Mouse (Mus musculus) embryonic facial prominence, embryonic 13.5 days (tissue): ENCODE measurements at regions not wholly inside any gene's neighbourhood (a gene's known extent, or its start where the extent isn't known, plus 50 kb on each side); places are given as distances from the start of the nearest gene placed in this dataset.

Experiments
- ATAC-seq: fragments of 200-750 bp; cut with Nextera tagmentation; 2 replicates; pipeline ENCODE4 v1.8.0; 2017; ENCODE audit warnings: low read depth; ENCODE audit not compliant: insufficient number of reproducible peaks, insufficient read depth, low FRiP score, low TSS enrichment
- H3K27ac ChIP-seq: fragments of 300-500 bp; sonication (generic); 2 replicates; pipeline ENCODE4 v1.5.1; 2015; ENCODE audit warnings: moderate library complexity, mild to moderate bottlenecking, inconsistent platforms
- H3K27me3 ChIP-seq: fragments of 300-500 bp; sonication (generic); 2 replicates; pipeline ENCODE4 v1.6.1; 2015; ENCODE audit warnings: mild to moderate bottlenecking, inconsistent platforms
- H3K36me3 ChIP-seq: fragments of 300-500 bp; sonication (generic); 2 replicates; pipeline ENCODE4 v1.6.1; 2015; ENCODE audit warnings: mild to moderate bottlenecking, inconsistent platforms
- H3K4me1 ChIP-seq: fragments of 300-500 bp; sonication (generic); 2 replicates; pipeline ENCODE4 v1.6.1; 2015; ENCODE audit warnings: inconsistent platforms
- H3K4me2 ChIP-seq: fragments of 300-500 bp; sonication (generic); 2 replicates; pipeline ENCODE4 v1.6.1; 2015; ENCODE audit warnings: moderate library complexity, mild to moderate bottlenecking, inconsistent platforms
- H3K4me3 ChIP-seq: fragments of 300-500 bp; sonication (generic); 2 replicates; pipeline ENCODE4 v1.5.1; 2015; ENCODE audit warnings: mild to moderate bottlenecking, inconsistent platforms
- H3K9ac ChIP-seq: fragments of 300-500 bp; sonication (generic); 2 replicates; pipeline ENCODE4 v1.6.1; 2015; ENCODE audit warnings: mild to moderate bottlenecking, inconsistent platforms
- H3K9me3 ChIP-seq: fragments of 300-500 bp; sonication (generic); 2 replicates; pipeline ENCODE4 v1.6.1; 2016; ENCODE audit warnings: inconsistent platforms
- WGBS: fragments of 180-500 bp; shearing (Covaris S2); methylation state at CpG from one replicate; pipeline ENCODE4 v1.1.7; 2015; ENCODE audit warnings: mixed read lengths; 5-methylcytosine and 5-hydroxymethylcytosine counted together

DNA sequence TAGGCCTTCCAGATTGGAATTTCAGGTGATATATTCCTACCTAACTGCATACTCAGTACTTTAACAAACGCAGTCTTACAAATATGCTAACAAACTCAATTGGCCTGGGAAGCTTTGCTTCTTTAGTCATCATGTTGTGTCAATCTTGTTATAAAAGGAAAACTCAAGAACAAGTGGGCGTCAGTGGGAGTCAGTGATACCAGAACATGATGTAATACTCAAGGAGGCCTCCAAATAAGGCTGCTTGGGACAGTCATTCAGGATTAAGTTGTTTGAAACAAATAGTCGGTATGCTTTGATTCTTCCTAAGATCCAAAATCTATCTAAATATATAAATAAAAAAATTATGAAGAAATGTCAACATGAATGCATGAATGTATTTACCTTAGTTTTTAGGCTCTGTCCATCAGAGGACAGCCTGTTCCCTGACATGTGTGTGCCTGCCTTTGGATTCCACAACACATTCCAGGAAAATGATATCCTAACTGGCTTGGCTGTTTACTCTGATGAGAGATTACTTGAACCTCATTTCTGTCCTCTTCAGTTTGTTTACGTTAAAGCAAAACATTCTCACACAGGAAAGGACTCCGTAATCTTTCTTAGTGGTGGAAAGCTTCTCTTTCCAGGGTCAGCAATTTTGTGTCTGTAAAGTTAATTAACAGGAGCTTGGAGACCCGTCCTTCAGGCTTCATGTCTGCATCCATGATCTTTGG lies 345.7 kb upstream of the Marcks start:
- WGBS = 58% methylated on average over 6 of the region's 6 CpGs
- H3K36me3 ChIP-seq = no peaks in the 10 kb centered on the region
- H3K9ac ChIP-seq = no peak overlapping the region
- H3K27me3 ChIP-seq = no peaks in the 10 kb centered on the region
- H3K4me3 ChIP-seq = no peak overlapping the region
- no peak for ATAC-seq
- H3K4me1 ChIP-seq = peaks cover 3% of the 10 kb centered on the region; the same call in 1 of the 2 replicates
- no peak overlapping the region for H3K27ac ChIP-seq
- H3K4me2 ChIP-seq = no peak overlapping the region
- no peaks in the 10 kb centered on the region for H3K9me3 ChIP-seq

DNA sequence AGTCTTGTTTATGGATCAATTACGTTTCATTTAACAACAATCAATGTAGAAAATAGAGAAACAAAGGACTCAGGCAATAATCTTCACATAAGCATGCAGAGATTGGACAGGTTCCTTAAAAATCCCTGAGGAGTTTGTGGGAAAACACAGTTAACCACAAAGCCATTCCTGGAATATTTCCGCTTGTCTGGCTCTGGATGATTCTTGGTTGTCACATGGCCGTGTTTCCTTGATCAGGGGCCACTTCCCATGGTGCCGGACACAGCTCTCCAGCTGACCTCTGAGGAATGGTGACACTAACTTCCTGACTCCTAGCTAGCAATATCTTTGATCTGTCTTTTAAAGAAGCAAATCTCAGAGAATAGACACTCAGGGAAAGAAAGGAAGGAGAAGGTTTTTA lies 344.8 kb upstream of the Marcks start:
- H3K27ac ChIP-seq = no peak overlapping the region
- WGBS = 29% methylated on average over 4 of the region's 4 CpGs

DNA sequence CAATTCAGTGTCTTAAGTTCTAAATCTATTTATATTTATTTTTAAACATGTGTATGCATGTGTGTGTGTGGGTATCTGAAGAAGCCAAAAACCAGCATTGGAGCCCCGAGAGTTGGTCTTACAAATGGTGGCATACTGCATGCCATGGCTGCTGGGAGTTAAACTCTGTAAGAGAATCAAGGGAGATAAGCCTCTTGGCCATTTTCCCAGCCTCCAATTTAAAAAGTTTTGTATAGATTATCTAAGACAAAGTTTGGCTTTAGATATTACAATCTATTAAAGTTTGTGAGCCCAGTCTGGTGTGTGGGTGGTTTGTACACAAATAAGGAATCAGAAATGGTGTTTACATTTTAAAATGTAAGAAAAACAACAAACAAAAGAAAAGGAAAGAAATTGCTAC lies 343.2 kb upstream of the Marcks start:
- ATAC-seq = no peak
- no peaks in the 10 kb centered on the region for H3K9me3 ChIP-seq
- no peak overlapping the region for H3K4me2 ChIP-seq
- H3K36me3 ChIP-seq = no peaks in the 10 kb centered on the region
- no peak overlapping the region for H3K4me3 ChIP-seq
- peaks cover 3% of the 10 kb centered on the region; the same call in 1 of the 2 replicates for H3K4me1 ChIP-seq
- no peaks in the 10 kb centered on the region for H3K27me3 ChIP-seq
- H3K27ac ChIP-seq = no peak overlapping the region
- WGBS = 67% methylated on average over 1 of the region's 1 CpGs
- no peak overlapping the region for H3K9ac ChIP-seq

More for the DNA sequence above, 344.8 kb upstream of the Marcks start:
- no peak for ATAC-seq
- no peaks in the 10 kb centered on the region for H3K36me3 ChIP-seq
- no peaks in the 10 kb centered on the region for H3K9me3 ChIP-seq
- H3K27me3 ChIP-seq = no peaks in the 10 kb centered on the region
- peaks cover 3% of the 10 kb centered on the region; the same call in 1 of the 2 replicates for H3K4me1 ChIP-seq
- H3K4me2 ChIP-seq = no peak overlapping the region
- H3K4me3 ChIP-seq = no peak overlapping the region
- H3K9ac ChIP-seq = no peak overlapping the region

DNA sequence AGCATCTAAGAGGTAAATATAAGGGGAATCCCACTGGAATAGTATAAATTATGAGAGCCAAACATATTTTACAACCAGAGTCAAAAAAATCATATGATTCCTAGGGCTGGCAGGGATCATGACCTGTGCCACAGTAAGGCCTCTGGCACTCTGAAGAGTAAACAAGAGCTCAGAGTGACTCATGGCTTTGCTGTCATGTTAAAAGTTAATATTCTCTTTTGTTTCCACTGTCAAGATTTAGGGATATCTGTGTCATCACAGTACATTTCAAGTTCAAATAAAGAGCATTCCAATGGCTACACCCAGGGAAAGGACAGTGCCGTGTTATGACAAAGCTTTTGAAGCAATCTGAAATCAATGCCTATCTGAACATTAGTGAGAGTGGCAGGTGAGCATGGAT lies 341.6 kb upstream of the Marcks start:
- Histone ChIP-seq H3K27ac (no peak overlapping the region), H3K9ac (no peak overlapping the region), H3K27me3 (no peaks in the 10 kb centered on the region), H3K9me3 (no peaks in the 10 kb centered on the region), H3K4me1 (peaks cover 3% of the 10 kb centered on the region; the same call in 1 of the 2 replicates), H3K4me3 (no peak overlapping the region), H3K36me3 (no peaks in the 10 kb centered on the region), H3K4me2 (no peak overlapping the region)
- no peak for ATAC-seq
- 61% methylated on average over 1 of the region's 1 CpGs for WGBS

DNA sequence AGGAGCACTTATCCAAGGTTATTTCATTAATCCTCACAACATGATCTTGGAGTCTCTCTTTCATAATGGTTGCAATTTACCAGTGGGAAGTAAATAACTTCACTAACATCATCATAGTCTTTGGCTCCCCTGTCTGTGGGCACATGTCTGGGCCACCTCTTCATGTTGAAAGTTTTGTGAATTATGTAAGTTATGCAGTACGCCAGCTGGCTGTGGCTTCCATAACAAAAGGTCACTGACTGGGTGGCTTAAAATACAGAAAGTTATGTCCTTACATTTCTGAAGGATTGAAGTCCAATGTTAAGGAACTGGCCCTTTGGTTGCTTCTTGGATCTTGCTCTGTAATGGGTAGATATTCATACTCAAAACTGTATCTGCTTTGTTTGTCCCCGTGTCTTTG lies 339.4 kb upstream of the Marcks start:
- Histone ChIP-seq H3K9me3 (no peaks in the 10 kb centered on the region), H3K27ac (no peak overlapping the region), H3K27me3 (no peaks in the 10 kb centered on the region), H3K4me3 (no peak overlapping the region), H3K4me1 (no peaks in the 10 kb centered on the region), H3K9ac (no peak overlapping the region), H3K4me2 (no peak overlapping the region), H3K36me3 (no peaks in the 10 kb centered on the region)
- 94% methylated on average over 2 of the region's 2 CpGs for WGBS
- ATAC-seq = no peak

DNA sequence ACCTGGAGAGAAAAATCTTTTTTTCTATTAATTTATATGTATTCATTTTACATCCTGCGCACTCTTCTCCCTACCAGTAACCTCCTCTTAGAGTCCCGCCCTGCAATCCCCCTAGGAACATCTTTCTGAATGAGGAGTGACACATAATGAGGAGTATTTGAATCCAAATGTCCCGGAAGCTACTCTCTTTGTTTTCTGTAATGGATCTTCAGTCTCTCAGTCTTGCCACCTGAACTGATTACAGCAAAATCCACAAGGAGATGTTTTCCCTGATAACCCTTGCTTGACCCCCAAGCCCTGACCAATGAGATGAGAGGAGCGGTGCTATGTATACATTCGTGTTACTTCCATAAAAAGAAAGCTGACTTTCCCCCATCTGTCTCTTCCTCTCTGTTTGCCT lies 334.4 kb upstream of the Marcks start:
- no peak for ATAC-seq
- WGBS = 74% methylated on average over 5 of the region's 5 CpGs
- Histone ChIP-seq H3K4me3 (no peak overlapping the region), H3K9ac (no peak overlapping the region), H3K27ac (no peak overlapping the region), H3K9me3 (no peaks in the 10 kb centered on the region), H3K4me1 (no peaks in the 10 kb centered on the region), H3K27me3 (no peaks in the 10 kb centered on the region), H3K4me2 (no peak overlapping the region), H3K36me3 (no peaks in the 10 kb centered on the region)

DNA sequence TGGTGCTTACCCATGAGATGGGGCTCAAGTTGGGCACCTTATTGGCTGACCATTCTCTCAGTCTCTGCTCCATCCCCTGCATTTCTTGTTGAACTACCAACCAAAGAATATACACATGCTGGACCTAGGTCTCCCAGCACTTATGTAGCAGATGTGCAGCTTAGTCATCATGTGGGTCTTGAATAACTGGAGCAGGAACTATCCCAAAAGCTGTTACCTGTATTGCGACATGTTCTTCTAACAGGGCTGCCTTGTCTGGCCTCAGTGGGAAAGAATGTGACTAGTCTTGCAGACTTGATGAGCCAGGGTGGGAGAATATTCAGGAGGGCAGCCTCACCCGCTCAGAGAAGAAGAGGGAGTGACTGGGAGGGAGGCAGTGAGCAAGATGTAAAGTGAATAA lies 318.7 kb upstream of the Marcks start:
- H3K9ac ChIP-seq = no peak overlapping the region
- no peaks in the 10 kb centered on the region for H3K36me3 ChIP-seq
- H3K4me1 ChIP-seq = no peaks in the 10 kb centered on the region
- H3K9me3 ChIP-seq = no peaks in the 10 kb centered on the region
- 76% methylated on average over 2 of the region's 2 CpGs for WGBS
- no peak overlapping the region for H3K27ac ChIP-seq
- H3K4me2 ChIP-seq = no peak overlapping the region
- ATAC-seq = no peak
- H3K4me3 ChIP-seq = no peak overlapping the region
- no peaks in the 10 kb centered on the region for H3K27me3 ChIP-seq

DNA sequence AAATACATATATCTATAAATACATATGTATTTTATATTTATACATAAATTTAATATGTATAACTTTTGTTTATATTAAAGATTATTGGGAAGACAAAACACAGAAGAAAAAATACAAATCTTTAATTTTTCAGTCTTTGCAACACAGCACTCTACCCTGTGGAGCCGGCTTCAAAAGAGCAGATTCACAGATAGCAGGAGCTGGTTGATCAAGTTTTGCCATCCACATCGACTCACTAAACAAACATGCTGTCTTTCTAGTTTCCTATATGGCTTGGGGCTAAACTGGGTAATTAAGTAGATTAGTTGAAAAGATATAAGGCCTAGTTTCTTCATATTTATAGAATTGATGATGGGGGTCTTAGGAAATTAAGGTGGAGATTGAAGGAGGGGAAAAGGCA lies 311.2 kb upstream of the Marcks start:
- Histone ChIP-seq H3K9ac (no peak overlapping the region), H3K36me3 (no peaks in the 10 kb centered on the region), H3K27ac (no peak overlapping the region), H3K4me3 (no peak overlapping the region), H3K27me3 (no peaks in the 10 kb centered on the region), H3K4me2 (no peak overlapping the region), H3K9me3 (no peaks in the 10 kb centered on the region), H3K4me1 (no peaks in the 10 kb centered on the region)
- 56% methylated on average over 2 of the region's 2 CpGs for WGBS
- ATAC-seq = no peak

DNA sequence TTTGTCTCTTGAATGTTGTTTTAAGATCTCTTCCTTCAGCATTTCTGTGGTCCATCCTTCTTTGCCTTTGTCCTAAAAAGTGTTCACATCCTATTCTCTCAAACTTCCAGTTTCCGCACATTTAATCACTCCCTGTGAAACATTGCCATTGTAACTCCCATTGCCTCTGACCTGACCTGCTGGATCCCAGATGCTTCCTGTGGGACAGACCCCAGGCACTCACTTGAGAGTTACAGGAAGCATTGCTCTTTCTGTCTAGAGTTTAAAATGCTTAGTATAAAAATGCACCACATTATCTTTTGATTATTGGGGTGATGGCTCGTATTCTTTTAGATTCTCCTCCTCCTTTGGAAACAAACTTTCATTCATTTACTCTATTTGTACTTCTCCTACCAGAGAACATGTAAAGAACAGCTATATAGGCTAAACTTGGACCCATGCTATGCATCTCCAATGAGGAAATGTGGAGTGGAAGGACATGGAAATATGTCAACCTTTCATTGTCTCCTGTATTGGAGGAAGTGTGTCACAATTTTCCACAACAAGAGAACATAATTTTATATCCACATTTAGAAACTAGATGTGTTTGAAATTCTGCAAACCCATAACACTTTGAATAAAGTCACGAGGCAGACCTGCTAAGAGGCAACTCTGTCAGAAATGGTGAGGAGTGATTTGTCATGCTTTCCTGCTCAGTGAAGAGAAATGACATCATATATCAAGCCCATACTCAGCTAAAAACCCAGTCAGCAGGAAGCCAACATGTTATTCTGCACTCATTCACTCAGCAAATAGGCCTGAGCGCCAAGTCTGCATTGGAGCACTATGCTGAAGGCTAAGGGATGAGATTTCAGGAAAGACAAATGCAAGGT lies 308.8 kb upstream of the Marcks start:
- ATAC-seq = no peak
- Histone ChIP-seq H3K27me3 (no peaks in the 10 kb centered on the region), H3K9me3 (no peaks in the 10 kb centered on the region), H3K4me3 (no peak overlapping the region), H3K9ac (no peak overlapping the region), H3K27ac (no peak overlapping the region), H3K36me3 (no peaks in the 10 kb centered on the region), H3K4me1 (no peaks in the 10 kb centered on the region), H3K4me2 (no peak overlapping the region)
- 81% methylated on average over 4 of the region's 4 CpGs for WGBS

DNA sequence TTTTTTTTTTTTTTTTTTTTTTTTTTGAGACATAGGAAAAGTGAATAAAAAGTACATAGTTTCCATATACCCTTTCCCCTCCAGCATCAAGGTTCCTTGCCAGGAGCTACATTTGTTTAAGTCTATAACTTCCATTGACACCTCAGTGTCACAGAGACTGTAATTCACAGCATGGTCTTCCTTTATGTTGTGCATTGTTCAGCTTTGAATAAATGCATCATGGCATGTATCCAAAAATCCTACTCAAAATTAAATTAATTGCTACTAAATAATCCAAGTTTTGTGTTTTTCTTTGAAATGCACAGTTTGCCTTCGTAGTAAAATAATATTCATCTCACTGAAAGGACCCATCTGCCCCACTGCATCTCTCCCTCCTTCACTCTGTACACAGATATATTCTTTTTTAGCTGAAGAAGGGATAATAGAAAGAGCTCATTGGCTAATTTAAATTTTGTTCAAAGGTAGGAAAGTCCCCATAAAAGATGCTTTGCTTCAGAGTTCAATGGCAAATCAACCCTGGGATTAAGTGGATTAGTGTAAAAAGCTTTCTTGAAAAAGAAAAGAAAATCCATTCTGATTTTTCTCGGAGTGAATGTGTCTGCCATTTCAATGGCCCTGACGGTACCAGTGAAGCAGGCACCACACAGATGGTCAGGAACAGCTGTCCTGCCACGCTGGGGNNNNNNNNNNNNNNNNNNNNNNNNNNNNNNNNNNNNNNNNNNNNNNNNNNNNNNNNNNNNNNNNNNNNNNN lies 301.3 kb upstream of the Marcks start:
- no peak for ATAC-seq
- Histone ChIP-seq H3K4me3 (no peak overlapping the region), H3K27me3 (no peaks in the 10 kb centered on the region), H3K4me1 (peaks cover 4% of the 10 kb centered on the region), H3K4me2 (no peak overlapping the region), H3K9me3 (no peaks in the 10 kb centered on the region), H3K9ac (no peak overlapping the region), H3K36me3 (no peaks in the 10 kb centered on the region), H3K27ac (no peak overlapping the region)
- 63% methylated on average over 4 of the region's 4 CpGs for WGBS

DNA sequence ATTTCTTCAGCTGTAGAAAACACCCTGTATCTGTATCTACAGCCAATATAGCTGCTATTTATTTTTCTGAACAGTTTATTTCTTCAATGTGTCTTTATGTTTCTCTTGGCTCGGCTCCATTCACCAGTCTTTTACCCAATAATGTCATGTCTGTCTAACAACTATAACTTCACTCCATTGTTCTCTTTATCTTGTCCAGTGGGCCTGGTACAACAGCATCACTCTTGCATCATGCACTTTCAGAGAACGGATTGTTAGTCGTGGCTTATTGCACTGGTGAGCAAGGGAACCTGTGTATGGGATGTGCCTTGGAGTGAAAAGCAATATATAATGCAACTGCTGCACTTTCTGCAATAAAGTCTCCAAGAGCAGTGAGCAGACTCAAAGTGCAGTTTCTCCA lies 299.6 kb upstream of the Marcks start:
- no peak overlapping the region for H3K27ac ChIP-seq
- no peaks in the 10 kb centered on the region for H3K36me3 ChIP-seq
- H3K9me3 ChIP-seq = no peaks in the 10 kb centered on the region
- WGBS = 84% methylated on average over 3 of the region's 3 CpGs
- H3K4me3 ChIP-seq = no peak overlapping the region
- peaks cover 8% of the 10 kb centered on the region for H3K4me1 ChIP-seq
- H3K4me2 ChIP-seq = no peak overlapping the region
- no peaks in the 10 kb centered on the region for H3K27me3 ChIP-seq
- no peak overlapping the region for H3K9ac ChIP-seq
- no peak for ATAC-seq
